Mouse (Mus musculus): Measurements from ENCODE around the gene Gm13889. TPM values are rescaled to one million over a fixed set of nuclear protein-coding genes. Genes with fewer than 3 reads are reported as not detected.
A peak's percentile ranks its signal among the peaks of the same experiment; 100 is the strongest.

Gene Gm13889
- polyA plus RNA-seq, 1 experiment from 2014 or later = 11.5 TPM

GRCm38 (mm10) chr2:93982457-93983235, 25.6 kb upstream of the Gm13889 start:
- Histone ChIP-seq H3K27me3 (ENCODE audit: control insufficient read depth, insufficient read depth, low read length) (no peaks in the 10 kb centered on the region), H3K27ac (no peak overlapping the region), H3K4me3 (replicated peaks; ENCODE audit: low read length) (no peak overlapping the region), H3K4me1 (replicated peaks; ENCODE audit: control insufficient read depth, insufficient read depth, low read length) (no peaks in the 10 kb centered on the region), H3K36me3 (replicated peaks; ENCODE audit: control insufficient read depth, insufficient read depth) (peaks cover 73% of the 10 kb centered on the region), H3K9ac (no peak overlapping the region), H3K9me3 (ENCODE audit: control insufficient read depth, low read length) (no peaks in the 10 kb centered on the region), H3K4me2 (replicated peaks) (no peak overlapping the region)
- WGBS = 89% methylated on average over 4 of the region's 4 CpGs
- DNase-seq (ENCODE audit: low spot score) = no peak
- no peak for ATAC-seq (ENCODE audit: low FRiP score)

- no peaks in the 10 kb centered on the region for H3K9me3 ChIP-seq (ENCODE audit: control insufficient read depth, low read length)
- DNase-seq (ENCODE audit: low spot score) = no peak
- H3K4me1 ChIP-seq (replicated peaks; ENCODE audit: control insufficient read depth, insufficient read depth, low read length) = peaks cover 16% of the 10 kb centered on the region
- H3K36me3 ChIP-seq (replicated peaks; ENCODE audit: control insufficient read depth, insufficient read depth) = peaks cover 54% of the 10 kb centered on the region
- no peak overlapping the region for H3K4me3 ChIP-seq (replicated peaks; ENCODE audit: low read length)
- H3K4me2 ChIP-seq (replicated peaks) = no peak overlapping the region
- 88% methylated on average over 7 of the region's 7 CpGs for WGBS
- no peak overlapping the region for H3K27ac ChIP-seq
- H3K9ac ChIP-seq = no peak overlapping the region
- no peaks in the 10 kb centered on the region for H3K27me3 ChIP-seq (ENCODE audit: control insufficient read depth, insufficient read depth, low read length)
- ATAC-seq (ENCODE audit: low FRiP score) = no peak
Measured at GRCm38 (mm10) chr2:93979249-93980120, 22.5 kb upstream of the Gm13889 start.

- Histone ChIP-seq H3K4me2 (replicated peaks) (peak overlapping the region; percentile 93), H3K4me1 (replicated peaks; ENCODE audit: control insufficient read depth, insufficient read depth, low read length) (peaks cover 16% of the 10 kb centered on the region), H3K27ac (peak overlapping the region; percentile 77), H3K4me3 (replicated peaks; ENCODE audit: low read length) (peak overlapping the region; percentile 36), H3K9me3 (ENCODE audit: control insufficient read depth, low read length) (no peaks in the 10 kb centered on the region), H3K9ac (peak overlapping the region; percentile 68), H3K27me3 (ENCODE audit: control insufficient read depth, insufficient read depth, low read length) (no peaks in the 10 kb centered on the region), H3K36me3 (replicated peaks; ENCODE audit: control insufficient read depth, insufficient read depth) (peaks cover 28% of the 10 kb centered on the region)
- 3% methylated on average over 37 of the region's 37 CpGs for WGBS
- peak; percentile 83 for ATAC-seq (ENCODE audit: low FRiP score)
- DNase-seq (ENCODE audit: low spot score) = peak; percentile 61
Measured at GRCm38 (mm10) chr2:93976436-93977252, 19.6 kb upstream of the Gm13889 start.

GRCm38 (mm10) chr2:93975526-93976435, 18.8 kb upstream of the Gm13889 start:
- WGBS = 17% methylated on average over 21 of the region's 21 CpGs
- Histone ChIP-seq H3K36me3 (replicated peaks; ENCODE audit: control insufficient read depth, insufficient read depth) (peaks cover 20% of the 10 kb centered on the region), H3K9ac (peak overlapping the region; percentile 68), H3K27ac (peak overlapping the region; percentile 77), H3K27me3 (ENCODE audit: control insufficient read depth, insufficient read depth, low read length) (no peaks in the 10 kb centered on the region), H3K9me3 (ENCODE audit: control insufficient read depth, low read length) (no peaks in the 10 kb centered on the region), H3K4me2 (replicated peaks) (peak overlapping the region; percentile 93), H3K4me1 (replicated peaks; ENCODE audit: control insufficient read depth, insufficient read depth, low read length) (peaks cover 16% of the 10 kb centered on the region), H3K4me3 (replicated peaks; ENCODE audit: low read length) (peak overlapping the region; percentile 36)
- ATAC-seq (ENCODE audit: low FRiP score) (peak; percentile 45), DNase-seq (ENCODE audit: low spot score) (no peak)

- Histone ChIP-seq H3K4me3 (replicated peaks; ENCODE audit: low read length) (no peak overlapping the region), H3K4me2 (replicated peaks) (no peak overlapping the region), H3K36me3 (replicated peaks; ENCODE audit: control insufficient read depth, insufficient read depth) (peaks cover 12% of the 10 kb centered on the region; the same call in 1 of the 2 replicates), H3K4me1 (replicated peaks; ENCODE audit: control insufficient read depth, insufficient read depth, low read length) (peaks cover 16% of the 10 kb centered on the region), H3K27me3 (ENCODE audit: control insufficient read depth, insufficient read depth, low read length) (no peaks in the 10 kb centered on the region), H3K9me3 (ENCODE audit: control insufficient read depth, low read length) (no peaks in the 10 kb centered on the region), H3K9ac (no peak overlapping the region), H3K27ac (no peak overlapping the region)
- ATAC-seq (ENCODE audit: low FRiP score) (no peak), DNase-seq (ENCODE audit: low spot score) (no peak)
- WGBS = 42% methylated on average over 7 of the region's 7 CpGs
Measured at GRCm38 (mm10) chr2:93975041-93975440, 18.0 kb upstream of the Gm13889 start.

- Histone ChIP-seq H3K27ac (no peak overlapping the region), H3K4me3 (replicated peaks; ENCODE audit: low read length) (no peak overlapping the region), H3K36me3 (replicated peaks; ENCODE audit: control insufficient read depth, insufficient read depth) (no peaks in the 10 kb centered on the region), H3K9me3 (ENCODE audit: control insufficient read depth, low read length) (no peaks in the 10 kb centered on the region), H3K27me3 (ENCODE audit: control insufficient read depth, insufficient read depth, low read length) (no peaks in the 10 kb centered on the region), H3K4me2 (replicated peaks) (no peak overlapping the region), H3K4me1 (replicated peaks; ENCODE audit: control insufficient read depth, insufficient read depth, low read length) (peaks cover 10% of the 10 kb centered on the region), H3K9ac (no peak overlapping the region)
- ATAC-seq (ENCODE audit: low FRiP score) (no peak), DNase-seq (ENCODE audit: low spot score) (no peak)
- 61% methylated on average over 3 of the region's 3 CpGs for WGBS
Measured at GRCm38 (mm10) chr2:93971647-93972046, 14.6 kb upstream of the Gm13889 start.

GRCm38 (mm10) chr2:93964494-93965160, 7.6 kb upstream of the Gm13889 start:
- ATAC-seq (ENCODE audit: low FRiP score) = peak; percentile 65; the same call in 1 of the 2 replicates

GRCm38 (mm10) chr2:93963802-93964201, 6.8 kb upstream of the Gm13889 start:
- H3K27me3 ChIP-seq (ENCODE audit: control insufficient read depth, insufficient read depth, low read length) = no peaks in the 10 kb centered on the region
- no peak overlapping the region for H3K4me2 ChIP-seq (replicated peaks)
- no peak for ATAC-seq (ENCODE audit: low FRiP score)
- no peaks in the 10 kb centered on the region for H3K36me3 ChIP-seq (replicated peaks; ENCODE audit: control insufficient read depth, insufficient read depth)
- WGBS = 92% methylated on average over 1 of the region's 1 CpGs
- H3K9ac ChIP-seq = no peak overlapping the region
- H3K27ac ChIP-seq = no peak overlapping the region
- DNase-seq (ENCODE audit: low spot score) = no peak
- no peak overlapping the region for H3K4me3 ChIP-seq (replicated peaks; ENCODE audit: low read length)
- peaks cover 6% of the 10 kb centered on the region; the same call in 1 of the 2 replicates for H3K4me1 ChIP-seq (replicated peaks; ENCODE audit: control insufficient read depth, insufficient read depth, low read length)
- H3K9me3 ChIP-seq (ENCODE audit: control insufficient read depth, low read length) = no peaks in the 10 kb centered on the region

More at GRCm38 (mm10) chr2:93964494-93965160, 7.6 kb upstream of the Gm13889 start:
- Histone ChIP-seq H3K9ac (no peak overlapping the region), H3K36me3 (replicated peaks; ENCODE audit: control insufficient read depth, insufficient read depth) (no peaks in the 10 kb centered on the region), H3K27ac (no peak overlapping the region), H3K9me3 (ENCODE audit: control insufficient read depth, low read length) (no peaks in the 10 kb centered on the region), H3K4me3 (replicated peaks; ENCODE audit: low read length) (no peak overlapping the region), H3K27me3 (ENCODE audit: control insufficient read depth, insufficient read depth, low read length) (no peaks in the 10 kb centered on the region), H3K4me2 (replicated peaks) (no peak overlapping the region), H3K4me1 (replicated peaks; ENCODE audit: control insufficient read depth, insufficient read depth, low read length) (peaks cover 6% of the 10 kb centered on the region; the same call in 1 of the 2 replicates)
- no peak for DNase-seq (ENCODE audit: low spot score)
- 38% methylated on average over 7 of the region's 7 CpGs for WGBS
